Mouse (Mus musculus) cortical plate, adult 2 months (tissue): ENCODE measurements around the gene Ffar4.

Experiments
- CTCF ChIP-seq: fragments of 200-500 bp; IDR thresholded peaks from 2 replicates; pipeline ENCODE4 v1.5.1; 2011; ENCODE audit warnings: mild to moderate bottlenecking, control low read depth, low read length; ENCODE audit not compliant: insufficient read depth; ENCODE audit errors: extremely low read depth
- POLR2A ChIP-seq: fragments of 200-500 bp; IDR thresholded peaks from 2 replicates; pipeline ENCODE4 v1.6.1; 2011; ENCODE audit warnings: mild to moderate bottlenecking, low read length, control low read depth; ENCODE audit not compliant: insufficient read depth; ENCODE audit errors: extremely low read depth

- TF ChIP-seq POLR2A = no peak
- TF ChIP-seq CTCF = no peak
Measured at GRCm38 (mm10) chr19:38111056-38111455, 14.2 kb downstream of the Ffar4 start.
